Mouse (Mus musculus) lung, adult 2 months (tissue): Measurements from ENCODE around the gene Acvrl1.

ENCODE experiments used
- CTCF ChIP-seq: fragments of 200-500 bp; IDR thresholded peaks from 2 replicates; pipeline ENCODE4 v1.5.1; 2011; ENCODE audit warnings: mild to moderate bottlenecking, low read length, control low read depth; ENCODE audit not compliant: insufficient read depth
- POLR2A ChIP-seq: fragments of 200-500 bp; IDR thresholded peaks from 2 replicates; pipeline ENCODE4 v1.6.1; 2011; ENCODE audit warnings: low read depth, mild to moderate bottlenecking, control low read depth, low read length, borderline replicate concordance; ENCODE audit errors: extremely low read depth

- TF ChIP-seq CTCF (no peak), POLR2A (peak; percentile 38; the same call in 1 of the 2 replicates)
These were observed 15.9 kb downstream of the Acvrl1 start for GRCm38 (mm10) chr15:101144176-101144575.
